Mouse (Mus musculus): Measurements from ENCODE around the gene Begain.

DNA sequence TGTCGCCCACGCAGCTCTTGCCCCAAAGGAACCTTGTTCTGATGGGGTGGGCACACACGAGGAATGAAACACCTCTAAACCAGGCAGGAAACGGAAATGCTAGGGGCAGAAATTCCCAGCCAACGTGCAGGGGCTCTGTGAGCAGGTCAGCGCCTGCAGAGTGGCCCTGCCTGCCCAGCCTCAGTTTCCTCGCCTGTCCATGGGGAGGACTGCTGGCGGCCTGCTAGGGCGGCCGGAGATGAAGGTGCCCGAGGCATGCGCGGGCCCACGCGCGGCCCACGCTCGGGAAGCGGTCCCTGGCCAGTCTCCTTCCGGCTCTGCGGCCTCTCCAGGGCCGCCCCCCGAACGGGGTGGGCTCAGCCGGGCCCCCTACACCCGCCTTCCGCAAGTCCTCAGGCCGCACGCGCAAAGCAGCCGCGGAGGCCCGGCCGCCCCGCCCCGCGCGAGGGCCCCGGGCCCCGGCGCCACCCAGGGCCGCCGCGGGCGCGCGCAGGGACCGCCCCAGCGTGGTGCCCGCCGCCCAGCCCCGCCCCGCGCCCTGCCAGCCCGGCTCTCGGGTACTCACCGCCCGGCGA lies 369 bp downstream of the Begain start:
- TF ChIP-seq EP300 (IDR thresholded peaks at IDR 0.05) (no peak), CTCF (IDR thresholded peaks at IDR 0.05) (no peak)
